Mouse (Mus musculus) intestine, embryonic 14.5 days (tissue): ENCODE measurements around the gene Rdh19. TPM values are rescaled to one million over a fixed set of nuclear protein-coding genes. Genes with fewer than 3 reads are reported as not detected.
A peak's percentile ranks its signal among the peaks of the same experiment; 100 is the strongest.

Experiments
- ATAC-seq: fragments of 200-750 bp; cut with Nextera tagmentation; replicated peaks from 2 replicates; pipeline ENCODE4 v1.8.0; 2017; ENCODE audit warnings: low read depth, moderate number of reproducible peaks, moderate TSS enrichment, moderate library complexity; ENCODE audit not compliant: low FRiP score, low TSS enrichment
- DNase-seq: peaks from one replicate; pipeline ENCODE4 v3.0.0-alpha.2; 2018; ENCODE audit warnings: low spot score
- H3K27ac ChIP-seq: fragments of 300-500 bp; sonication (generic); 2 replicates; pipeline ENCODE4 v1.5.1; 2014; ENCODE audit warnings: low read depth, mild to moderate bottlenecking, control low read depth
- H3K27me3 ChIP-seq: fragments of 300-500 bp; sonication (generic); replicated peaks from 2 replicates; pipeline ENCODE4 v1.6.1; 2014; ENCODE audit warnings: low read length, control low read depth; ENCODE audit not compliant: control insufficient read depth, insufficient read depth
- H3K36me3 ChIP-seq: fragments of 300-500 bp; sonication (generic); 2 replicates; pipeline ENCODE4 v1.6.1; 2014; ENCODE audit warnings: low read length, control low read depth; ENCODE audit not compliant: control insufficient read depth, insufficient read depth
- H3K4me1 ChIP-seq: fragments of 300-500 bp; sonication (generic); replicated peaks from 2 replicates; pipeline ENCODE4 v1.6.1; 2014; ENCODE audit warnings: low read length, control low read depth, mixed read lengths; ENCODE audit not compliant: control insufficient read depth, insufficient read depth
- H3K4me2 ChIP-seq: fragments of 300-500 bp; sonication (generic); 2 replicates; pipeline ENCODE4 v1.6.1; 2014; ENCODE audit warnings: low read length
- H3K4me3 ChIP-seq: fragments of 300-500 bp; sonication (generic); 2 replicates; pipeline ENCODE4 v1.5.1; 2014; ENCODE audit warnings: low read depth, low read length, control low read depth, mixed read lengths
- H3K9ac ChIP-seq: fragments of 300-500 bp; sonication (generic); 2 replicates; pipeline ENCODE4 v1.6.1; 2014; ENCODE audit warnings: mild to moderate bottlenecking, low read length
- H3K9me3 ChIP-seq: fragments of 300-500 bp; sonication (generic); 2 replicates; pipeline ENCODE4 v1.6.1; 2016; ENCODE audit warnings: low read length, control low read depth; ENCODE audit not compliant: control insufficient read depth
- WGBS: fragments of 180-500 bp; shearing (Covaris S2); extraction: QIAGEN DNeasy Blood & Tissue Kit; methylation state at CpG from one replicate; pipeline ENCODE4 v1.1.7; 2014; 5-methylcytosine and 5-hydroxymethylcytosine counted together
- polyA plus RNA-seq: library from polyadenylated mRNA; unstranded; fragments of >200 nt; fragmentation: Nextera tagmentation; extraction: Ambion mirVana; gene quantifications from 2 replicates; pipeline ENCODE4 v1.2.1, GENCODE M21; 2014

The Rdh19 gene
- polyA plus RNA-seq, 1 experiment from 2014 or later, result not detected

- ATAC-seq, result no peak
- Histone ChIP-seq H3K36me3 (no peaks in the 10 kb centered on the region), H3K27ac (no peak overlapping the region), H3K4me2 (no peak overlapping the region), H3K9ac (no peak overlapping the region), H3K27me3 (no peaks in the 10 kb centered on the region), H3K4me3 (no peak overlapping the region), H3K4me1 (no peaks in the 10 kb centered on the region), H3K9me3 (no peaks in the 10 kb centered on the region)
- DNase-seq, result no peak
These were observed 15.2 kb downstream of the Rdh19 start for GRCm38 (mm10) chr10:127864931-127865330.

- Histone ChIP-seq H3K27ac (no peak within 1 kb of the TSS), H3K27me3 (no peaks in the 10 kb centered on the region), H3K4me1 (no peaks in the 10 kb centered on the region), H3K4me3 (no peak within 1 kb of the TSS), H3K9me3 (no peaks in the 10 kb centered on the region), H3K4me2 (no peak within 1 kb of the TSS), H3K9ac (no peak within 1 kb of the TSS), H3K36me3 (no peaks in the 10 kb centered on the region)
- no peak for ATAC-seq
- WGBS, result 79% methylated on average over 3 of the region's 3 CpGs
- no peak for DNase-seq
These were observed 16.5 kb downstream of the Rdh19 start, which contains the start of gene Rdh16f2 for GRCm38 (mm10) chr10:127866232-127866631. Gene Rdh16f2, plus strand, starts transcription at chr10:127866474.

GRCm38 (mm10) chr10:127872484-127872883 lies 22.8 kb downstream of the Rdh19 start:
- no peak for ATAC-seq
- DNase-seq, result no peak
- 64% methylated on average over 4 of the region's 4 CpGs for WGBS
- no peaks in the 10 kb centered on the region for H3K9me3 ChIP-seq
- no peak overlapping the region for H3K4me2 ChIP-seq
- no peak overlapping the region for H3K4me3 ChIP-seq
- no peaks in the 10 kb centered on the region for H3K27me3 ChIP-seq
- no peaks in the 10 kb centered on the region for H3K36me3 ChIP-seq
- H3K27ac ChIP-seq, result no peak overlapping the region
- no peak overlapping the region for H3K9ac ChIP-seq
- no peaks in the 10 kb centered on the region for H3K4me1 ChIP-seq

GRCm38 (mm10) chr10:127877681-127878080 lies 28.0 kb downstream of the Rdh19 start:
- H3K4me2 ChIP-seq, result peak overlapping the region; percentile 33

GRCm38 (mm10) chr10:127878262-127879057 lies 28.7 kb downstream of the Rdh19 start:
- H3K4me3 ChIP-seq, result no peak overlapping the region
- H3K36me3 ChIP-seq, result no peaks in the 10 kb centered on the region
- H3K4me1 ChIP-seq, result peaks cover 5% of the 10 kb centered on the region; the same call in 1 of the 2 replicates
- peak overlapping the region; percentile 77 for H3K27ac ChIP-seq
- peak overlapping the region; percentile 33 for H3K4me2 ChIP-seq
- 52% methylated on average over 3 of the region's 3 CpGs for WGBS
- H3K9ac ChIP-seq, result no peak overlapping the region
- peak; percentile 88 for ATAC-seq
- no peaks in the 10 kb centered on the region for H3K9me3 ChIP-seq
- peak; percentile 61 for DNase-seq
- H3K27me3 ChIP-seq, result no peaks in the 10 kb centered on the region

More at GRCm38 (mm10) chr10:127877681-127878080, 28.0 kb downstream of the Rdh19 start:
- Histone ChIP-seq H3K4me3 (no peak overlapping the region), H3K9me3 (no peaks in the 10 kb centered on the region), H3K27me3 (no peaks in the 10 kb centered on the region), H3K27ac (peak overlapping the region; percentile 77), H3K9ac (no peak overlapping the region), H3K36me3 (no peaks in the 10 kb centered on the region), H3K4me1 (peaks cover 5% of the 10 kb centered on the region; the same call in 1 of the 2 replicates)
- 25% methylated on average over 2 of the region's 2 CpGs for WGBS
- ATAC-seq, result peak; percentile 82
- peak; percentile 59 for DNase-seq

GRCm38 (mm10) chr10:127879155-127879688 lies 29.5 kb downstream of the Rdh19 start:
- H3K4me2 ChIP-seq, result peak overlapping the region; percentile 13; the same call in 1 of the 2 replicates
- no peaks in the 10 kb centered on the region for H3K9me3 ChIP-seq
- ATAC-seq, result peak; percentile 67
- H3K27me3 ChIP-seq, result no peaks in the 10 kb centered on the region
- peaks cover 5% of the 10 kb centered on the region; the same call in 1 of the 2 replicates for H3K4me1 ChIP-seq
- DNase-seq, result no peak
- no peak overlapping the region for H3K4me3 ChIP-seq
- peak overlapping the region; percentile 77; the same call in 1 of the 2 replicates for H3K27ac ChIP-seq
- H3K36me3 ChIP-seq, result no peaks in the 10 kb centered on the region
- WGBS, result 63% methylated on average over 3 of the region's 3 CpGs
- no peak overlapping the region for H3K9ac ChIP-seq

- Histone ChIP-seq H3K27me3 (no peaks in the 10 kb centered on the region), H3K4me2 (no peak overlapping the region), H3K4me1 (peaks cover 5% of the 10 kb centered on the region; the same call in 1 of the 2 replicates), H3K4me3 (no peak overlapping the region), H3K9ac (no peak overlapping the region), H3K36me3 (no peaks in the 10 kb centered on the region), H3K9me3 (no peaks in the 10 kb centered on the region), H3K27ac (no peak overlapping the region)
- no peak for DNase-seq
- no peak for ATAC-seq
- WGBS, result 94% methylated on average over 4 of the region's 4 CpGs
These were observed 31.3 kb downstream of the Rdh19 start for GRCm38 (mm10) chr10:127881041-127881440.

GRCm38 (mm10) chr10:127886551-127886950 lies 36.8 kb downstream of the Rdh19 start:
- Histone ChIP-seq H3K27me3 (no peaks in the 10 kb centered on the region), H3K4me3 (no peak overlapping the region), H3K9ac (no peak overlapping the region), H3K27ac (no peak overlapping the region), H3K9me3 (no peaks in the 10 kb centered on the region), H3K4me1 (no peaks in the 10 kb centered on the region), H3K36me3 (no peaks in the 10 kb centered on the region), H3K4me2 (no peak overlapping the region)
- WGBS, result 67% methylated on average over 1 of the region's 1 CpGs
- ATAC-seq, result no peak
- DNase-seq, result no peak
